Mouse (Mus musculus): ENCODE measurements around the gene Il5ra. TPM values are rescaled to one million over a fixed set of nuclear protein-coding genes. Genes with fewer than 3 reads are reported as not detected.

The Il5ra gene
- not detected for polyA plus RNA-seq (2015; fragmentation: Illumina TruSeq; extraction: RNeasy Lipid Tissue Mini Kit (QIAGEN cat#74804); ENCODE audit: insufficient read depth, low read depth, low replicate concordance)

DNA sequence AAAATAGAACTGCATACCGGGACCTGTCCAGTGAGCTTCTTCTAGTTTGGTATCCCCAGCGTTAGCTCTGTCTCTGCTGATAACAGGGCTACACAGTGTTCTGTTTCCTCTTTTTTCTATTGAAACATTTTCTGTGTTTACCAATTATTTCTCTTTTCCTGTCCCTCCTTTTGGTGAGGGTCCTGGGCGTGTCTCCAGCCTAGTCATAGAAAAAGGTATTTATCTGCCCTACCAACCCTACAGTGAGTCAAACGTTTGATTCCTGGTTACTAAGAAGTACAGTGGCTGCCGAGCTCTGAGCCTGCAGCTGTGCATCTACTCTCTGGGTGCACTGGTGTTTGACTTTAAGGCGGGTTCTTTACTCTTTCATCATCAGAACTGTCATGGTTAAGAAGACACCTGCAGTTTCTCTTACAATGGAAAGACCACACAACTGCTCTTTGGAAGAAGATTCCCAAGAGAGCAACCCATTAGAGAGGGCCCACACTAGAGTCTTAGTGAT, at the start of gene Il5ra:
Il5ra (minus strand) TSS at position 151 of the 502 bp plus-strand sequence.

DNA sequence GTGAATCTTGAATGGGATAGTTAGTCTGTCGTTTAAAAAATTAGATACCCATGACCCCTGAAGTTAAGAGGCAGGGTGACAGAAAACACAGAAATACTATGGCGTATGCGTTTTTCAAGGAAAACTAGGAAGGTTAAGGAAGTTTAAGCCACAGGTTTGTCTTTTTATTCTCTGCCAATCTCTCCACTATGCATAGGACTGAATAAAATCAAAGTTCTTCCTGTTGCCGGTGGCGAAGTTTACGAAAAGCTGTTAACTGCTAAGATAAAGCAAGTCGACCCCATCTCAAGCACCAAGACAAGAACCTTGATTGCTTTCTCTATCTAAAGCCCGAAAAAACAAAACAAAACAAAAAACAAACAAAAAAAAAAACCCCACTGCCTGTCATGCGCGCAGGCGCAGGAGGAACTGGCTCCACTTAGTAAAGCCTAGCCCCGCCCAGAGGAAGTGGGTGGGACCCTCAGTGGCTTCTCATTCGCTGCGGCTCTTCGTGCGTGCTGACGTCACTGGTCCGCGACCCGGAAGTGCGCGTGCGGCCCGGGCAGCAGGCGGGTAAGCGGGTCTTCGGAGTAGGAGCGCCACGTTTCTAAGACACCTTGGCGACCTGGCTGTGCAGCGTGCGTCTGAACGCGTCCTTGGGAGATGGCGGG, 19.9 kb upstream of the Il5ra start, which contains the start of gene Trnt1:
Trnt1 (plus strand) TSS at position 481 of the 650 bp plus-strand sequence.

Other genes starting within 250 kb of the Il5ra start
- gene Trnt1, start 20.1 kb upstream of the Il5ra start, polyA plus RNA-seq (2015; fragmentation: Illumina TruSeq; extraction: RNeasy Lipid Tissue Mini Kit (QIAGEN cat#74804); ENCODE audit: insufficient read depth, low read depth, low replicate concordance): 4.3 TPM
- 5.4 TPM for gene Crbn, start 51.0 kb upstream of the Il5ra start, polyA plus RNA-seq (2015; fragmentation: Illumina TruSeq; extraction: RNeasy Lipid Tissue Mini Kit (QIAGEN cat#74804); ENCODE audit: insufficient read depth, low read depth, low replicate concordance)